Mouse (Mus musculus) midbrain, embryonic 13.5 days (tissue): Measurements from ENCODE around the gene Dnajb14. TPM values are rescaled to one million over a fixed set of nuclear protein-coding genes. Genes with fewer than 3 reads are reported as not detected.

Experiments
- ATAC-seq: fragments of 200-750 bp; cut with Nextera tagmentation; 2 replicates; pipeline ENCODE4 v1.8.0; 2017; ENCODE audit warnings: mild to moderate bottlenecking, moderate TSS enrichment, moderate library complexity
- H3K27ac ChIP-seq: fragments of 300-500 bp; sonication (generic); 2 replicates; pipeline ENCODE4 v1.5.1; 2015; ENCODE audit warnings: inconsistent platforms, mild to moderate bottlenecking, moderate library complexity
- H3K27me3 ChIP-seq: fragments of 300-500 bp; sonication (generic); 2 replicates; pipeline ENCODE4 v1.6.1; 2015; ENCODE audit warnings: mild to moderate bottlenecking, inconsistent platforms
- H3K36me3 ChIP-seq: fragments of 300-500 bp; sonication (generic); 2 replicates; pipeline ENCODE4 v1.6.1; 2015; ENCODE audit warnings: mild to moderate bottlenecking, inconsistent platforms
- H3K4me1 ChIP-seq: fragments of 300-500 bp; sonication (generic); replicated peaks from 2 replicates; pipeline ENCODE4 v1.6.1; 2015; ENCODE audit warnings: inconsistent platforms
- H3K4me2 ChIP-seq: fragments of 300-500 bp; sonication (generic); replicated peaks from 2 replicates; pipeline ENCODE4 v1.6.1; 2015; ENCODE audit warnings: moderate library complexity, mild to moderate bottlenecking, inconsistent platforms
- H3K4me3 ChIP-seq: fragments of 300-500 bp; sonication (generic); replicated peaks from 2 replicates; pipeline ENCODE4 v1.5.1; 2015; ENCODE audit warnings: mild to moderate bottlenecking, inconsistent platforms
- H3K9ac ChIP-seq: fragments of 300-500 bp; sonication (generic); replicated peaks from 2 replicates; pipeline ENCODE4 v1.6.1; 2015; ENCODE audit warnings: mild to moderate bottlenecking, inconsistent platforms
- H3K9me3 ChIP-seq: fragments of 300-500 bp; sonication (generic); 2 replicates; pipeline ENCODE4 v1.6.1; 2016; ENCODE audit warnings: mild to moderate bottlenecking, inconsistent platforms
- WGBS: fragments of 180-500 bp; shearing (Covaris S2); methylation state at CpG from one replicate; pipeline ENCODE4 v1.1.7; 2015; 5-methylcytosine and 5-hydroxymethylcytosine counted together
- polyA plus RNA-seq: library from polyadenylated mRNA; unstranded; fragments of >200 nt; fragmentation: Nextera tagmentation; extraction: Ambion mirVana; gene quantifications from 2 replicates; pipeline ENCODE4 v1.2.1, GENCODE M21; 2015

Dnajb14 gene
- polyA plus RNA-seq, 1 experiment from 2014 or later = 12.1 TPM

DNA sequence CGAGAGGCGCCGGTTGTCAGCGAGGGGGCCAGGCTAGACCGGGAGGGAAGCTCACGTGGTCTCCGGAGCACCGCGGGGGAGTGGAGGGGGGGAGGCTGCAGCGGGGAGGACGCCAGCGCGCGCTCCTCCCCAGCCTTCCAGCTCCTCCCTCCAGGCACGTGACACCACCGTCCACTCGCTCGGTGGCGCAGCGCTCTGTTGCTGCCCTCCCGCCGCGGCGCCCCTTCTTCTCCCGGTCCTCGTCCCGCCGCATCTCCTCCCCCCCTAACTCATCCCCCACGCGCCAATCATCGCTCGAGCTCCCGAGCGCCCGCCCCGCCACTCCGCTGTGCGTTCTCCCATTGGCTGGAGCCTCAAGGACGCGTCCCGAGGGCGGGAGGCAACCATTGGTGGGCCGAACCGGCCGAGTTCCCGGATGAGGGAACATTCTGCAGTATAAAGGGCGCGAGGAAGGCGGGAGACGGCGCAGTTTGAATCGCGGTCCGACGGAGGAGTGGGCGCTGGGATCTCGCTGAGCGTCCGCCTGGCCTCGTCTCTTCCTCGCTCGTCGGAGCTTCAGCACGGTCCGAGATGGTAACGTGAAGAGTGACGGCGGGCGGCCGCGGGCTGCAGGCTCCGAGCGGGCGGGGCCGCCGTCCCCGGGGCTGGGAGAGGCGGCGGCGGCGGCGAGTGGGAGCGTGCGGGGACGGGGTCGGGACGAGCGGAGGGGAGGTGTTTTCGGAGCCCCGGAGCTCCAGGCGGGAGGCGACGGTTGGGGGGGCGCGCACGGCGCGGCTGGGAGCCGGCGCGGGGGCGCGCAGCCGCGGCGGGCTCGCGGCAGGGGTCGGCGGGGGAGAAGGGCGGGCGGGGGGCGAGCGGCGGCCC lies 3.1 kb upstream of the Dnajb14 start, which contains the start of gene H2afz:
H2afz (plus strand) TSS at position 364 of the 864 bp plus-strand sequence.
- Histone ChIP-seq H3K4me2 (peak within 1 kb of the TSS; percentile 64), H3K27ac (peak within 1 kb of the TSS; percentile 98), H3K4me3 (peak within 1 kb of the TSS; percentile 86), H3K27me3 (no peaks in the 10 kb centered on the region), H3K9me3 (no peaks in the 10 kb centered on the region), H3K9ac (peak within 1 kb of the TSS; percentile 93), H3K36me3 (peaks cover 3% of the 10 kb centered on the region; the same call in 1 of the 2 replicates), H3K4me1 (peaks cover 29% of the 10 kb centered on the region)
- peak; percentile 95 for ATAC-seq
- under 1% methylated on average over 65 of the region's 115 CpGs for WGBS

DNA sequence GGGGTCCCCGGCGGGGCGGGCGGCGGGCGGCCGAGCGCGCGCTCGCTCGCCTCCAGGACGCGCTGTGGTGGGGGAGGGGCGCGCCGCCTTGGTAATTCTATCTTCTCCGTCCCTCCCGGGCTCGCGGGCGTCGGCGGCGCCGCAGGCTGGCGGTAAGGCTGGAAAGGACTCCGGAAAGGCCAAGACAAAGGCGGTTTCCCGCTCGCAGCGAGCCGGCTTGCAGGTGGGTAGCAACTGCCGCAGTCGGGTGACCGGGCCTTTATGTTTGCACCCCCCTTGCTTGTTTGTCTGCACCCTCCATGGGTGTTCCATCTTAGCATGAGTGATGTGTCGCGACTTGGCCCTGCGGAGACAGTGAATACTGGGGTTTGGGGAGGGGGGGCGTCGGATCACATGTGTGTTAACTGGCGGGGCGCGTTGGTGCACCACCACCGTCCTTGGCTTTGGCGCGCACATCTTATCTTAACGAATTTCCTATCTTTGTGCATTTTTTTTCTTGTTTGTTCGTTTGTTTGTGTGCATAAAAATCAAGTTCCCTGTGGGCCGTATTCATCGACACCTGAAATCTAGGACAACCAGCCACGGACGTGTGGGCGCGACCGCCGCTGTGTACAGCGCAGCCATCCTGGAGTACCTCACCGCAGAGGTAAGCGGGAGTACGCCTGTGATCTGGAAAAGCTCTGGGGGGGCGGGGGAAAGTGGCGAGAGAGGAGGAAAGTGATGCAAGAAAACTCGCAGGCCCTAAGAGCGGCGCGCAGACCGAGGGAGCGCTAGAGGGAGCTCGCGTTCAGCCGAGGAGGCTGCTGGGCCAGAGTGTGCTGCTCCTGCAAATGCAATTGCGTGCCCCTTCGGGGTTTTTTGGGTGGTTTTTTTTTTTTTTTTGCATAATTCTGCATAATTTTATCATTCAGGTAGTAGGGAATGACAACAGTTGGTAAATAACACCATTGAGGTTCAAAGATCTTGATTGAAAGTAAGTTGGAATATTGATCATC lies 2.2 kb upstream of the Dnajb14 start:
- no peaks in the 10 kb centered on the region for H3K27me3 ChIP-seq
- no peaks in the 10 kb centered on the region for H3K9me3 ChIP-seq
- under 1% methylated on average over 65 of the region's 74 CpGs for WGBS
- H3K4me1 ChIP-seq = peaks cover 32% of the 10 kb centered on the region
- H3K4me3 ChIP-seq = peak overlapping the region; percentile 86
- peak overlapping the region; percentile 98 for H3K27ac ChIP-seq
- peak; percentile 49 for ATAC-seq
- peak overlapping the region; percentile 56 for H3K4me2 ChIP-seq
- peak overlapping the region; percentile 93 for H3K9ac ChIP-seq
- peaks cover 3% of the 10 kb centered on the region; the same call in 1 of the 2 replicates for H3K36me3 ChIP-seq

DNA sequence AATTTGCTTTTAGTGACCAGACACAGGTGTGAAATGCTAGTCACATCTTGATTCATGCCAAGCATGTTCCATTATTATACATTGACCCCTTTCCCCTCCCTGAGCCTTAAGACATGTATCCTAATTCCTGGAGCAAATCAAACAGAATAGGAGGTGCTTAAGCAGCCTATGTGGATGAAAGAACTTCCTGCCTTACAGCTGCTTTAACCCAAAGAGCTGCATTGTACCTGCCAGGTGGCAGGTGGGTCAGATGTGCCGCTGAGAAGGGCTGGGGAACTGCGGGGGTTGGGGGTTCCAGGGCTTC lies 390 bp upstream of the Dnajb14 start:
- H3K4me1 ChIP-seq = peaks cover 32% of the 10 kb centered on the region
- WGBS = 9% methylated on average over 2 of the region's 2 CpGs
- no peak for ATAC-seq

DNA sequence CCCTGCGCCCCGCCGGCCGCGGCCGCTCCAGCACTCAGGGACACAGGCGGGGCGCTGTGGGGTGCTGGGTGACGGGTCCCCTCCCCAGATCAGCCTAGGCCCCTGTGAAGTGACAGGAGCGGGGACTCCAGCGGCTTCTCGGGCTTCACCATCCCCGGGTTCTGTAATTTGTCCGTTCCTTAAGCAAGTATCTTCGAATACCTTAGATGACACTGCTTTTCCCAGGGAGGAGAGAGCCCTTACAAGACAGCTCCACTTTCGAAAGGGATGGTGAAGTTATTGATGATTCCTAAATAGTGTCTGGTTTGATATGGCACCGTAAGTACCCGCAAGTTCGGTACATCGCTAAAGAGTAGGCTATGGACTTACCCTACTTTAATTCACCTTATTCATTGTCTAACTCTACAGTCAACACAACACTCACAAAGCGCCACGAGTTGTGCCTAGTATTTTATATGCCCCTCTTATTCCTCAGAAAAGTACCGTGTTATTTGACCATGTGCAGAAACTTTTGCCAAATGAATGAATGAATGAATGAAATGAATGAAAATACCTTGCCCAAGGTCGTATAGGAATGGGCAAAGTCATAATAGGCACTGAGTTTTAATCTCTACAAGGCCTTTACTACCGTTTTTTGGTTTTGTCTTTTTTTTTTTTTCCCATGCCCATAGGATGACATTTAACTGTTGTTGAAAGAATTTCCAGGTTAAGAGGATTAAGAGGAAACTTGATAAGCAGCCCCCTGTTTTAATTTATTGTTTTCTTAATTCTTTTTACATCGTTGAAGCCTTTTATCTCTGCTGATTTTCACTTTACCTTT lies 829 bp downstream of the Dnajb14 start:
- Histone ChIP-seq H3K4me2 (peak overlapping the region; percentile 83), H3K9me3 (no peaks in the 10 kb centered on the region), H3K27ac (peak overlapping the region; percentile 98), H3K9ac (peak overlapping the region; percentile 95), H3K27me3 (no peaks in the 10 kb centered on the region), H3K4me3 (peak overlapping the region; percentile 82), H3K36me3 (peaks cover 3% of the 10 kb centered on the region; the same call in 1 of the 2 replicates), H3K4me1 (peaks cover 31% of the 10 kb centered on the region)
- WGBS = 2% methylated on average over 24 of the region's 26 CpGs
- peak; percentile 3; the same call in 1 of the 2 replicates for ATAC-seq

More for the DNA sequence above, 390 bp upstream of the Dnajb14 start:
- peak overlapping the region; percentile 98 for H3K27ac ChIP-seq
- H3K27me3 ChIP-seq = no peaks in the 10 kb centered on the region
- peak overlapping the region; percentile 83 for H3K4me2 ChIP-seq
- H3K4me3 ChIP-seq = peak overlapping the region; percentile 82
- peaks cover 3% of the 10 kb centered on the region; the same call in 1 of the 2 replicates for H3K36me3 ChIP-seq
- H3K9ac ChIP-seq = peak overlapping the region; percentile 95
- no peaks in the 10 kb centered on the region for H3K9me3 ChIP-seq

DNA sequence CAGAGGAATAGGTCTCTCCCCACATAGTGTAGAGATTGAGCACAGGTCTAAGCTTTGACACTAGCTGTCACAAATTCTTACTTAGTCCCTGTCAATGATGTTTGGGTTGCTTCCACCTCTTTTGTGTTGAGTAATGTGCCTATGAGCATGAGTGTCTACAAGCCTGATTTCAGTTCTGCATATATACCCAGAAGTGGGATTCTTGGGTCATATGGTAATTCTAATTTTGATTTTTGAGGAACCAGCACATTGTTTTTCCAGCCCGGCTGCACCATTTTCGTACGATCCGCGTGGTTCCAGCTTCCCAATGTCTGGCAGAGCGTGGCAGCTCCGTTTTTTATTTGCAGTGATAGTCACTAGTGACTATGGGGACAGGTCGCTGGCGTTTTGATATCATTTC lies 1.9 kb downstream of the Dnajb14 start:
- Histone ChIP-seq H3K9ac (no peak overlapping the region), H3K4me2 (peak overlapping the region; percentile 11; the same call in 1 of the 2 replicates), H3K4me1 (peaks cover 27% of the 10 kb centered on the region), H3K36me3 (peaks cover 3% of the 10 kb centered on the region; the same call in 1 of the 2 replicates), H3K27me3 (no peaks in the 10 kb centered on the region), H3K27ac (no peak overlapping the region), H3K9me3 (no peaks in the 10 kb centered on the region), H3K4me3 (no peak overlapping the region)
- no peak for ATAC-seq
- 93% methylated on average over 9 of the region's 9 CpGs for WGBS

DNA sequence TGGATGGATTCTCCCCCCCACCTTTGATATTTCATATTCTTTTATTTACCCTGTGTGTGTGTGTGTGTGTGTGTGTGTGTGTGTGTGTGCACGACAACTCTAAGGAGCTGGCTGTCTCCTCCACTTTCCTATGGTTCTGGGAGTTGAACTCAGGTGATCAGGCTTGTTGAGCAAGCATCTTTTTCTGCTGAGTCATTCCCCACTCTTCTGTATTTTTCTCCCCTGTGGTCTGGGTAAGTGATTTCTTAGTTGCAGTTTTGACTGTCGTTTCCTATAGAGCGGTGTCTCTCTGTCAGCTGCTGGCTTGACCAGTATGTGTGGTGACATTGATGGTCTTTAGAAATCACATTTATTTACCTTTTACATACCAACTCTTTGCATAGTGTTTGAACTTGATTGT lies 11.8 kb downstream of the Dnajb14 start:
- Histone ChIP-seq H3K4me3 (no peak overlapping the region), H3K9me3 (peaks cover 5% of the 10 kb centered on the region; the same call in 1 of the 2 replicates), H3K36me3 (peaks cover 11% of the 10 kb centered on the region), H3K27me3 (no peaks in the 10 kb centered on the region), H3K9ac (no peak overlapping the region), H3K4me2 (no peak overlapping the region), H3K27ac (no peak overlapping the region), H3K4me1 (no peaks in the 10 kb centered on the region)
- ATAC-seq = no peak
- WGBS = 88% methylated on average over 3 of the region's 3 CpGs

DNA sequence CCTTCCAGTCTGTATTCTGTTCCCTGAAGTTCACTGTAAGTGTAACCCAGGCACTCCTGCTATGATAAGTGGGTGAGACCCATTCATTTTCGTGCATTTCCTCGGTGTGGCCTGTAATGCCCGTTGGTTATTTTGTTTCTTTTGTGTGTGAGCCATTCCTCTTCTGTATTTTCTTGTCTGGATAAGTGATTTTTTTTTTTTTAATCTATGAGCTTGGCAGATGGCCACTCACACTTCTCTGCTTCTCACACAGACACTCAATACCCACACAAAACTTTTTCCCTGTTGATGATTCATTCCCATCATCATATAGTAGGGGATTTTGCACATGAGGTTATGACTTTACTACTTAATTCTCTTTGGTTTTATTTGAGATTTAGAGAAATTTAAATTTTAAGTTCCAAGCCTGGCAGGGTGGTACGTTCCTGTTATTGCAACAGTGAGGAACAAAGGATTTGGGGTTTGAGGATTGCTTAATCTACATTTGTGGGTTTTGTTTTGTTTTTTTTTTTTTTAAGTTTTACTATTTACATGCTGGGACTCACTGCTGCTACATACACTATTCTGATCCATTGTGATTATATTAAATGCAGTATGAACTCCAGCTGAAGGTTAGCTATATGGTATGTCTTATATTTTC lies 12.8 kb downstream of the Dnajb14 start:
- Histone ChIP-seq H3K4me3 (no peak overlapping the region), H3K27me3 (no peaks in the 10 kb centered on the region), H3K36me3 (peaks cover 11% of the 10 kb centered on the region), H3K4me1 (no peaks in the 10 kb centered on the region), H3K27ac (no peak overlapping the region), H3K9ac (no peak overlapping the region), H3K9me3 (peaks cover 5% of the 10 kb centered on the region; the same call in 1 of the 2 replicates), H3K4me2 (no peak overlapping the region)
- WGBS = 82% methylated on average over 4 of the region's 4 CpGs
- ATAC-seq = no peak

DNA sequence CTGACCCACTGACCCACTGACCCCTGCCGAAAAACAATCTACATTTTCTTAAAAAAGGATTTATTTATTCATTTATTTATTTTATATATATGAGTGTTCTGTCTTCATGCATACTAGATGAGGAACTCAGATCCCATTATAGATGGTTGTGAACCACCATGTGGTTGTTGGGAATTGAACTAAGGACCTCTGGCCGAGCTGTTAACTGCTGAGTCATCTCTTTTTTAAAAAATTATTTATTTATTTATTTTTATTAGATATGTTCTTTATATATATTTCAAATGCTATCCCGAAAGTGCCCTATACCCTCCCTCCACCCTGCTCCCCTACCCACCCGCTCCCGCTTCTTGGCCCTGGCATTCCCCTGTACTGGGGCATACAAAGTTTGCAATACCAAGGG lies 13.6 kb downstream of the Dnajb14 start:
- Histone ChIP-seq H3K9ac (no peak overlapping the region), H3K9me3 (peaks cover 5% of the 10 kb centered on the region; the same call in 1 of the 2 replicates), H3K4me1 (no peaks in the 10 kb centered on the region), H3K27ac (no peak overlapping the region), H3K36me3 (peaks cover 11% of the 10 kb centered on the region), H3K27me3 (no peaks in the 10 kb centered on the region), H3K4me2 (no peak overlapping the region), H3K4me3 (no peak overlapping the region)
- no peak for ATAC-seq
- 94% methylated on average over 5 of the region's 5 CpGs for WGBS

DNA sequence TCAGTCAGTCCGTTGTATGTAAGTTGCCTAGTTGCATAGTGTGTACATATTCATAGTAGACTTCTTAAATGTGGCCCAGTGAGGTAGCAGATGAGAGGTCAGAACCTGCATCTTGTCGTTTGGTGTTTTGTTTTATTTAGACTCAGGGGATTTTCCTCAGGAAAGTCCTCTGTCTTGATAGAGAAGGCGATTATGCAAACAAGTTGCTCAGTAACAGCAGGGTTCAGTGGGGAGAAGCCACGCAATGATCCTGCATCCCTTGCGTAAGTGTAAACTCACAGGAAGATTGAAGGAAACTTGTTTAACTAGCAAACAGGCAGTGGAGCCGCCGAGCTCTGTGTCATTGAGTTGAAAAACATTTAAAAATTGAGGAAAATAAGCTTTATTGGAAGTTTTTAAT lies 20.5 kb downstream of the Dnajb14 start:
- no peak for ATAC-seq
- 61% methylated on average over 7 of the region's 7 CpGs for WGBS
- H3K36me3 ChIP-seq = peaks cover 13% of the 10 kb centered on the region
- no peak overlapping the region for H3K27ac ChIP-seq
- H3K27me3 ChIP-seq = no peaks in the 10 kb centered on the region
- no peak overlapping the region for H3K4me3 ChIP-seq
- no peaks in the 10 kb centered on the region for H3K9me3 ChIP-seq
- no peak overlapping the region for H3K4me2 ChIP-seq
- H3K9ac ChIP-seq = no peak overlapping the region
- peaks cover 8% of the 10 kb centered on the region; the same call in 1 of the 2 replicates for H3K4me1 ChIP-seq

DNA sequence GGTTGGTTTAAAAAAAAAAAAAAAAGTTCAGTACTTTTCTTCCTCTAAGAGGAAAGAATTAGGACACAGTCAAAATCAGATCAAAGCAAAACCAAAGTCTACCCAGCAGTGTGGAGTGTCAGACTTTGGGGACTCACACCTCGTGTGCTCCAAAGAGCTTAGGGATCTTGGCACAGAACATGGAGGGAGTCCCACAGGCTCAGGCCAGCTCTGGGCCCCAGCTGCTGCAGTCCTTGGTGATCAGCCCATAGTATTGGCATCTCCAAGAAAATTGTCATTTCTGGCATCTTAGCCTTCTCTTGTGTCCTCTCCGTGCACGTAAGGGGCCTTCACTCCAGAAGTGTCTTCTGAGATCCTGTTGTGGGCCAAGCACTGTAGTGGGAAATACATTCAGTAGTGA lies 23.6 kb downstream of the Dnajb14 start:
- H3K36me3 ChIP-seq = peaks cover 29% of the 10 kb centered on the region
- 77% methylated on average over 3 of the region's 3 CpGs for WGBS
- H3K4me3 ChIP-seq = no peak overlapping the region
- no peak overlapping the region for H3K4me2 ChIP-seq
- no peak overlapping the region for H3K9ac ChIP-seq
- no peak for ATAC-seq
- no peak overlapping the region for H3K27ac ChIP-seq
- no peaks in the 10 kb centered on the region for H3K27me3 ChIP-seq
- H3K4me1 ChIP-seq = peaks cover 8% of the 10 kb centered on the region; the same call in 1 of the 2 replicates
- no peaks in the 10 kb centered on the region for H3K9me3 ChIP-seq

DNA sequence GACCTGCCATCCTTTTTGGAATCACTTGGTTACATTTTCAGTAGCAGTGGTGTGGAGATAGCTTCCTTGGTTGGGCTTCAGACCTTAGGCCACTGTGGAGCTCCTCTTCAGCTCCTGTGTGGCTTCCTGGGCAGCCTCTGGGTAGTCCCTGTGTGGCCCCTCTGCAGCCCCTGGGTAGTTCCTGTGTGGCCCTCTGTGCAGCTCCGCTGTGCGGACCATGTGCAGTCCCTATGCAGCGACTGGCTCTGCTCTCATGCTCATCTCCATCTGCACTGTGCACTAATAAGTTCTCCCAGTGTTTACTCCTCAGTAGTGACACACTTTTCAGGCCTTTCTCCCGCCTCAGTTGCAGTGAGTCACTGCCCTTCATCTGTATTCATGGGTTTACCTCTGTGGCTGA lies 24.6 kb downstream of the Dnajb14 start:
- Histone ChIP-seq H3K36me3 (peaks cover 29% of the 10 kb centered on the region), H3K4me3 (no peak overlapping the region), H3K4me2 (no peak overlapping the region), H3K27ac (no peak overlapping the region), H3K9ac (no peak overlapping the region), H3K9me3 (no peaks in the 10 kb centered on the region), H3K4me1 (peaks cover 8% of the 10 kb centered on the region; the same call in 1 of the 2 replicates), H3K27me3 (no peaks in the 10 kb centered on the region)
- 93% methylated on average over 4 of the region's 4 CpGs for WGBS
- ATAC-seq = no peak
